Mouse (Mus musculus) brain, embryonic 14.5 days (tissue): ENCODE measurements around the gene Fam196a.

Source experiments
- CTCF ChIP-seq: fragments of 200-500 bp; IDR thresholded peaks from 2 replicates; pipeline ENCODE4 v1.5.1; 2012; ENCODE audit warnings: inconsistent platforms, mild to moderate bottlenecking, moderate library complexity, borderline replicate concordance; ENCODE audit not compliant: insufficient read depth, insufficient read length; ENCODE audit errors: extremely low read depth
- POLR2A ChIP-seq: fragments of 200-500 bp; IDR thresholded peaks from 2 replicates; pipeline ENCODE4 v1.6.1; 2012; ENCODE audit warnings: mild to moderate bottlenecking, inconsistent platforms, borderline replicate concordance; ENCODE audit not compliant: poor library complexity, insufficient read depth, insufficient read length, severe bottlenecking; ENCODE audit errors: extremely low read depth

DNA sequence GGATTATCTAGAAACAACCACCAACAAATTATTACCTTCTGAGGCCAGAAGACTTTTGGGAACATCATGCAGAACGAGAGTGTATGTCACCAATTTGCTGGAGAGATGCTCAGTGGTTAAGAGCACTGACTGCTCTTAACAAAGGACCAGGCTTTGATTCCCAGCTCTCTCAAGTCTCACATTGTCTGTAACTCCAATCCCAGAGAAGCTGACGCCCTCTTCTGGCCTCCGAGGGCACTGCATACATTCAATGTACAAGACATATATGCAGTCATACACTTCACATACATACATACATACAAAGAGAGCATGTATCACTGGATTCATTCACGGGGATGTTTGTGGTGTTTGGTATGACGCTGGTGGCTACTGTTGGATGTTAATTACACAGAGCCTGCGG, 3.7 kb upstream of the Fam196a start:
- no peak for TF ChIP-seq CTCF
- no peak for TF ChIP-seq POLR2A
